Mouse (Mus musculus) limb, embryonic 15.5 days (tissue): ENCODE measurements around the gene She. TPM values are rescaled to one million over a fixed set of nuclear protein-coding genes. Genes with fewer than 3 reads are reported as not detected.
A peak's percentile ranks its signal among the peaks of the same experiment; 100 is the strongest.

Source experiments
- ATAC-seq: fragments of 200-750 bp; cut with Nextera tagmentation; 2 replicates; pipeline ENCODE4 v1.8.0; 2017; ENCODE audit warnings: low read depth, moderate TSS enrichment; ENCODE audit not compliant: insufficient number of reproducible peaks, low FRiP score, low TSS enrichment
- H3K27ac ChIP-seq: fragments of 300-500 bp; sonication (generic); 2 replicates; pipeline ENCODE4 v1.5.1; 2015; ENCODE audit warnings: moderate library complexity, mild to moderate bottlenecking, inconsistent platforms
- H3K27me3 ChIP-seq: fragments of 300-500 bp; sonication (generic); 2 replicates; pipeline ENCODE4 v1.6.1; 2015; ENCODE audit warnings: inconsistent platforms
- H3K36me3 ChIP-seq: fragments of 300-500 bp; sonication (generic); 2 replicates; pipeline ENCODE4 v1.6.1; 2015; ENCODE audit warnings: inconsistent platforms
- H3K4me1 ChIP-seq: fragments of 300-500 bp; sonication (generic); 2 replicates; pipeline ENCODE4 v1.6.1; 2015; ENCODE audit warnings: inconsistent platforms
- H3K4me2 ChIP-seq: fragments of 300-500 bp; sonication (generic); 2 replicates; pipeline ENCODE4 v1.6.1; 2015; ENCODE audit warnings: mild to moderate bottlenecking, inconsistent platforms
- H3K4me3 ChIP-seq: fragments of 300-500 bp; sonication (generic); 2 replicates; pipeline ENCODE4 v1.5.1; 2015; ENCODE audit warnings: mild to moderate bottlenecking, inconsistent platforms
- H3K9ac ChIP-seq: fragments of 300-500 bp; sonication (generic); 2 replicates; pipeline ENCODE4 v1.6.1; 2015; ENCODE audit warnings: inconsistent platforms
- H3K9me3 ChIP-seq: fragments of 300-500 bp; sonication (generic); 2 replicates; pipeline ENCODE4 v1.6.1; 2016; ENCODE audit warnings: inconsistent platforms
- WGBS: fragments of 180-500 bp; shearing (Covaris S2); methylation state at CpG from one replicate; pipeline ENCODE4 v1.1.7; 2015; 5-methylcytosine and 5-hydroxymethylcytosine counted together
- polyA plus RNA-seq: library from polyadenylated mRNA; unstranded; fragments of >200 nt; fragmentation: Nextera tagmentation; extraction: Ambion mirVana; gene quantifications from 2 replicates; pipeline ENCODE4 v1.2.1, GENCODE M21; 2015

The She gene
- polyA plus RNA-seq, 1 experiment from 2014 or later = 3.9 TPM

DNA sequence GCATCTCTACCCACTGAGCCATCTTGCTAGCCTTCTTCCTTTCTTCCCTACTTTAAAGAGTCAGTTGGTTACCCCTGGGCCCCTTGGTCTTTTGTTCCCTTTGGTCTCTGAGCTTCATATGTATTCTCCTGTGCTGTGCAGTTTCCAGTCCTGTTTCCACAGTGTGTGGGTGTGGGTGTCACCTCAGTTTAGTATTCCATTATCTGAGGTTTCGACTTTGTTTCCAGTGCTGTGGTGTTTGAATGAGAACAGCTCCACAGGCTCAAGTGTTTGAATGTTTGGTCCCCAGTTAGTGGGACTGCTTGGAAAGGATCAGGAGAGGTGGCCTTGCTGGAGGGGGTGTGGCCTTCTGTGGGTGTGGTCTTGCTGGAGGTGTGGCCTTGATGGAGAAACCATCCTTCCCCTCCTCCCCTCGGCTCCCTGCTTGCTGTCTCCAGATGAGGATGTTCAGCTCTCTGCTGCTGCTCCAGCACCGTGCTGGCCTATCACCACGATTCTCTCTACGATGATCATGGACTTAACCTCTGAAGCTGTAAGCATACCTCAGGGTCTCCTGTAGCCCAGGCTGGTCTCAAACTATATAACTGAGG is 61.4 kb downstream of the She start:
- Histone ChIP-seq H3K27ac (no peak overlapping the region), H3K4me3 (no peak overlapping the region), H3K9me3 (no peaks in the 10 kb centered on the region), H3K4me2 (no peak overlapping the region), H3K27me3 (no peaks in the 10 kb centered on the region), H3K9ac (no peak overlapping the region), H3K36me3 (no peaks in the 10 kb centered on the region), H3K4me1 (peaks cover 18% of the 10 kb centered on the region)
- ATAC-seq = no peak
- WGBS = 84% methylated on average over 5 of the region's 5 CpGs

DNA sequence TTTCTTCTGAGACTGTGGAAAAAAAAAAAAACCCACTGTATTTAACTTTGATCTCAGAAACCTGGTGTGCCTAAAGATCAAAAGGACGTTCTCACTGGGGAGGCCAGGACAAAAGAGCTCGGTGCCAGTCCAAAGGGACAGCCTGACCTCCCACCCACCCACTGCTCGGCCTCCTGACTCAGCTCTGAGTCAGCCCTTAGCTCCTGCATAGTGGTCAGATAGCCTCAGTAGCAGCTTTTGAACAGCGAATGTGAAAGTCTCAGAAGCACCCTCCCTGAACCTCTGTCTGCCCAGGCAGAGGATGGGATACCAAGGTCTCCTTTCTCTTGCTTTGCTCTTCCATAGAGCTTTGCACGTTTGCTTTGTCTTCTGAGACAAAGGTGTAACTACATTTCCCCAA is 65.4 kb downstream of the She start:
- ATAC-seq = no peak

DNA sequence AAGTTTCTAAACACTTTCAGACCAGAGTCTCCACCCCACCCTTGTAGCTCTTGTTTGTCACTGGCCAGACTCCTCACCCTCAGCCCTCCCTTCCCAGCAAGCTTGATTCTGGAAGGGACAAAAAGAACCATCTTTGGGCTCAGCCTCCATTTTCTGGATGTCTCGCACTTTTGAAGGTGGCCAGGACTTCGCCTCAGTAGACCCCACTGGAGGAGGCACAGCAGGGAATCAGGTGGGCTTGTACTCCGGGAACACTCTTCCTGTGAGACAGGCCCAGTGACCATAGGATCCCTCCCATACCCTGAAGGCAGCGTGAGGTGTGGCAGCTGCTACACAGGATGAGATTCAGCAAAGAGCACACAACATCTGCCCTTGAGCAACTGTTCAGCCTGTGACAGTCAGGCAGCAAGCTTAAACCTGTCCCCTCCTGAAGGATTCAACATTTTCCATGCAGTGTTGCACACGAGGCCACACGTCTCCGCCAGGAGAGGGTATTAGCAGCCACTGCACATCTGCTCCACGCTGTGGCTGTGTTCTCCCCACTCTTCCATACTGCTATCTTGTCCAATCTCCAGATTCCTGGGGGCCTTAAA is 66.1 kb downstream of the She start:
- Histone ChIP-seq H3K27ac (peak overlapping the region; percentile 63), H3K4me3 (no peak overlapping the region), H3K4me1 (peaks cover 11% of the 10 kb centered on the region), H3K4me2 (no peak overlapping the region), H3K36me3 (no peaks in the 10 kb centered on the region), H3K27me3 (no peaks in the 10 kb centered on the region), H3K9me3 (no peaks in the 10 kb centered on the region), H3K9ac (no peak overlapping the region)
- WGBS = 64% methylated on average over 8 of the region's 8 CpGs
- 0 out of 2 replicates have a peak, but pooled peaks have one; percentile 30 for ATAC-seq

More for the DNA sequence above, 65.4 kb downstream of the She start:
- Histone ChIP-seq H3K36me3 (no peaks in the 10 kb centered on the region), H3K27me3 (no peaks in the 10 kb centered on the region), H3K27ac (no peak overlapping the region), H3K9ac (no peak overlapping the region), H3K4me1 (peaks cover 11% of the 10 kb centered on the region), H3K4me3 (no peak overlapping the region), H3K4me2 (no peak overlapping the region), H3K9me3 (no peaks in the 10 kb centered on the region)
- 28% methylated on average over 5 of the region's 5 CpGs for WGBS

DNA sequence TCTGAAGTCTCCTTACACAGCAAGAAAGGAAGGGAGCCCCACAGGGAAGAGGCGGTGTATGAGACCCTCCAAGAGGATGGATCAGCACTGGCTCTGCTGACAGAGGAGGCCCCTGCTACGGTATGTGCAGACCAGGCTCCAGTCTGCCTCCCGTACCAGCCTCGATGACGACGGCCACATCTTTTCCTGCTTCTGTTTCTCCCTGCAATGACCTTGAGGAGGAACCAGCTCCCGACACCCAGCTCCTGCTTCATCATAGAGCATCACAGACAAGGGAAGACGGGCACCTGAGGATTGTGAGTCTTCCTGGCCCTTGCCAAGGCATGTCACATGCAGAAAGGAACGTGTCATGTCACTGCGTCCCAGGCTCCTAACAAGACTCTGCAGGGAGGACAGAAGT is 66.8 kb downstream of the She start:
- Histone ChIP-seq H3K9me3 (no peaks in the 10 kb centered on the region), H3K4me1 (peaks cover 11% of the 10 kb centered on the region), H3K27me3 (no peaks in the 10 kb centered on the region), H3K4me2 (no peak overlapping the region), H3K36me3 (no peaks in the 10 kb centered on the region), H3K9ac (no peak overlapping the region), H3K4me3 (no peak overlapping the region), H3K27ac (peak overlapping the region; percentile 63)
- no peak for ATAC-seq
- 56% methylated on average over 10 of the region's 10 CpGs for WGBS

DNA sequence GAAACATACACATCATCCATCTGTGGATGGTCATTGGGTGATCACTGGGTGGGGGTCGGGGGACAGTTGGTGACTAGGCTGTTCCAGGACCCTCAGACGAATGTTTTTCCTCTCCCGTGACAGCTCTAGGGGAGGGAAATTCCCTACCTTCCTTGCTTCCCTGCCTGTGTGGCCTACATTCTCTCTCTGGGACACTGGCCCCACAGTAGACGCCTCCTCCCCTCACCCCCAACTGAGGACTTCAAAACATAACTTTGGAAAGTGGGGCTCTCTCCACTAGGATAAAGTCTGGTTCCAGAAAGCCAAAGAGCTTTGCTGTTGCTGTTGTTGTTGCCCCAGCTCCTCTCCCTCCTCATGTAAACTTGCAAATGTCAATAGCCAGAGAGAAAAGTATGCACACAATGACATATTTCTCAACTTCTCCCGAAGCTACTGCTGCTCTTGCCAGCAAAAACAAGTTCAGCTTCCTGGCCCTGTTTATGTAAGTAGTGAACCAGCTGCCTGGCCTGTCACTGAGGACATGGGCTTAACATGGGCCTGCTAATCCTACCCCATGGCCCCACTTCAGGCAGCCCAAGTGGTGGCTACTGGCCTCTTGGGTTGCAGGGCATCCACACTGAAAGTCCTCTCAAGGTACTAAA is 67.8 kb downstream of the She start:
- H3K4me3 ChIP-seq = no peak overlapping the region
- ATAC-seq = no peak
- H3K4me2 ChIP-seq = no peak overlapping the region
- peaks cover 11% of the 10 kb centered on the region for H3K4me1 ChIP-seq
- H3K27ac ChIP-seq = peak overlapping the region; percentile 63; the same call in 1 of the 2 replicates
- no peak overlapping the region for H3K9ac ChIP-seq
- no peaks in the 10 kb centered on the region for H3K9me3 ChIP-seq
- 56% methylated on average over 5 of the region's 5 CpGs for WGBS
- H3K27me3 ChIP-seq = no peaks in the 10 kb centered on the region
- no peaks in the 10 kb centered on the region for H3K36me3 ChIP-seq

DNA sequence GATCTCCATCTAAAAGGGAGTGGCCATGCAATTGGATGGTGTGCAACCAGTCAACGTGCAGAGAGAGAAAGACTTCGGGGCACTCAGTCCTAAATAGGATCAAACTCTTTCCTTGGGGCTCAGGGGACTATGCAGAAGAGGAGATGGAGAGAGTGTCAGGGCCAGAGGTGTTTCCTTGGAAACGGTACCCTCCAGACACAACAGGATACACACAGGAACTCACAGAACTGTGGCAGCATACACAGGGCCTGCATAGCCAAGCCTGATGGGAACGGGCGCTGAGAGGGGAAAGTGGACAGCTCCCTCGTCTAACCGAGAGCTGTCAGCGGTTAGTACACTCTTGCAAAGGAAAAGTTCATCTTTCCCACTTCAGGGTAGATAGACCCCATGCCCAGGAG is 68.3 kb downstream of the She start:
- WGBS = 69% methylated on average over 8 of the region's 8 CpGs
- Histone ChIP-seq H3K4me2 (no peak overlapping the region), H3K27ac (peak overlapping the region; percentile 63; the same call in 1 of the 2 replicates), H3K27me3 (no peaks in the 10 kb centered on the region), H3K36me3 (no peaks in the 10 kb centered on the region), H3K9me3 (no peaks in the 10 kb centered on the region), H3K4me3 (no peak overlapping the region), H3K9ac (no peak overlapping the region), H3K4me1 (peaks cover 11% of the 10 kb centered on the region)
- no peak for ATAC-seq

DNA sequence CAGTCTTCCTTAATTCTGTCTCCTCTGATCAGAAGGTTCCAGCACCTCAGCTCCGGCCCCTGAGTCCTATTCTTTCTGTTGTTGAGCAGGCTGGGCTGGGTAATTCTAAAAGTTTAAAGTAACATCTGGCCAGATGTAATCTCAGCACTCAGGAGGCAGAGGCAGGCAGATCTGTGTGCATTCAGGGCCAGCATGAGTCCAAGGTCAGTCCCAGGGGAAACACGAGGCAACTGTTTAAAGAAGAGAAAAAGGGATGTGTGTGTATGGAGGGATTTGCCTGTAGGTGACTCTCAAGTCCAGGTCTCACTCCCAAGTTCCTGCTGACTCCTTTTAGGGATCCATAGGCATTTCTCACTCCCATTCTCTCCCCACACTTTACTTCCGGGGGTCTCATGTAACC is 76.7 kb downstream of the She start:
- ATAC-seq = no peak
- no peak overlapping the region for H3K4me2 ChIP-seq
- H3K4me1 ChIP-seq = peaks cover 10% of the 10 kb centered on the region
- no peak overlapping the region for H3K4me3 ChIP-seq
- 79% methylated on average over 3 of the region's 3 CpGs for WGBS
- H3K27me3 ChIP-seq = peaks cover 8% of the 10 kb centered on the region; the same call in 1 of the 2 replicates
- no peaks in the 10 kb centered on the region for H3K9me3 ChIP-seq
- no peak overlapping the region for H3K27ac ChIP-seq
- no peak overlapping the region for H3K9ac ChIP-seq
- H3K36me3 ChIP-seq = no peaks in the 10 kb centered on the region

Other genes starting within 250 kb of the She start
- 10.3 and 10.4 TPM in 2 replicates for gene Adar, start 116.3 kb upstream of the She start, polyA plus RNA-seq
- 0.22 and 0.37 TPM in 2 replicates for gene Chrnb2, start 66.7 kb upstream of the She start, polyA plus RNA-seq
- 7.8 and 9.4 TPM in 2 replicates for gene Ube2q1, start 57.8 kb upstream of the She start, polyA plus RNA-seq
- gene Il6ra, start 81.8 kb downstream of the She start, polyA plus RNA-seq = 2.9 and 3.0 TPM in 2 replicates
- 18.6 and 18.9 TPM in 2 replicates for gene Atp8b2, start 132.1 kb downstream of the She start, polyA plus RNA-seq
- 143 and 146 TPM in 2 replicates for gene Hax1, start 167.4 kb downstream of the She start, polyA plus RNA-seq
- gene 4933434E20Rik, start 220.3 kb downstream of the She start, polyA plus RNA-seq = 126 and 140 TPM in 2 replicates
- gene Ubap2l, start 221.3 kb downstream of the She start, polyA plus RNA-seq = 172 and 174 TPM in 2 replicates
- gene Tpm3, start 241.3 kb downstream of the She start, polyA plus RNA-seq = 474 and 545 TPM in 2 replicates